Mouse (Mus musculus) gastrocnemius, postnatal 25 days (tissue): ENCODE results near the gene Kansl1l. TPM values are rescaled to one million over a fixed set of nuclear protein-coding genes. Genes with fewer than 3 reads are reported as not detected.
"Not testable (repeated sequence)": the region's sequence is repeated elsewhere in the genome, so short reads cannot be mapped to it uniquely, and the experiment has no call there.

ENCODE experiments used
- DNase-seq: peaks from one replicate; pipeline ENCODE4 v3.0.0; 2022
- total RNA-seq, 2 experiments: library from RNA; stranded (reverse); gene quantifications; 1 replicate in 1 of 2; 2 replicates in 1 of 2; pipeline ENCODE4 v1.2.3; 2021

Kansl1l gene
- total RNA-seq, 2 experiments from 2014 or later: 17.1 to 17.6 TPM

GRCm38 (mm10) chr1:66700149-66700692 lies 117.1 kb downstream of the Kansl1l start:
- DNase-seq: no peak

- not testable (repeated sequence) for DNase-seq
These were observed 117.7 kb downstream of the Kansl1l start for GRCm38 (mm10) chr1:66699630-66700029.

- no peak for DNase-seq
These were observed 122.1 kb downstream of the Kansl1l start for GRCm38 (mm10) chr1:66695296-66695695.

- no peak for DNase-seq
These were observed 123.1 kb downstream of the Kansl1l start for GRCm38 (mm10) chr1:66694266-66694665.

GRCm38 (mm10) chr1:66692780-66693392 lies 124.5 kb downstream of the Kansl1l start:
- no peak for DNase-seq

GRCm38 (mm10) chr1:66692308-66692707 lies 125.1 kb downstream of the Kansl1l start:
- DNase-seq: no peak

- no peak for DNase-seq
These were observed 125.6 kb downstream of the Kansl1l start for GRCm38 (mm10) chr1:66691772-66692171.

GRCm38 (mm10) chr1:66682974-66683373 lies 134.4 kb downstream of the Kansl1l start:
- DNase-seq: no peak

GRCm38 (mm10) chr1:66678662-66679061 lies 138.7 kb downstream of the Kansl1l start:
- no peak for DNase-seq

- no peak for DNase-seq
These were observed 139.4 kb downstream of the Kansl1l start for GRCm38 (mm10) chr1:66677928-66678327.

- DNase-seq: no peak
These were observed 144.6 kb downstream of the Kansl1l start for GRCm38 (mm10) chr1:66672812-66673211.

- DNase-seq: no peak
These were observed 145.9 kb downstream of the Kansl1l start for GRCm38 (mm10) chr1:66671475-66671874.

Other genes with a start within 250 kb of the Kansl1l start
- 10 to 100 TPM in 1 of 2 experiments, 1 to 10 TPM in 1; 9.7 to 10.1 TPM for gene Rpe, start 116.7 kb downstream of the Kansl1l start, total RNA-seq
- gene Acadl, start 45.7 kb upstream of the Kansl1l start, total RNA-seq: 100 to 1,000 TPM; 256 to 293 TPM
- gene Myl1, start 127.8 kb upstream of the Kansl1l start, total RNA-seq: over 10,000 TPM; 28,881 to 29,446 TPM
- gene Lancl1, start 221.3 kb upstream of the Kansl1l start, total RNA-seq: 10 to 100 TPM; 25.3 to 27.9 TPM